Mouse (Mus musculus): ENCODE data around the gene Lgi1.

DNA sequence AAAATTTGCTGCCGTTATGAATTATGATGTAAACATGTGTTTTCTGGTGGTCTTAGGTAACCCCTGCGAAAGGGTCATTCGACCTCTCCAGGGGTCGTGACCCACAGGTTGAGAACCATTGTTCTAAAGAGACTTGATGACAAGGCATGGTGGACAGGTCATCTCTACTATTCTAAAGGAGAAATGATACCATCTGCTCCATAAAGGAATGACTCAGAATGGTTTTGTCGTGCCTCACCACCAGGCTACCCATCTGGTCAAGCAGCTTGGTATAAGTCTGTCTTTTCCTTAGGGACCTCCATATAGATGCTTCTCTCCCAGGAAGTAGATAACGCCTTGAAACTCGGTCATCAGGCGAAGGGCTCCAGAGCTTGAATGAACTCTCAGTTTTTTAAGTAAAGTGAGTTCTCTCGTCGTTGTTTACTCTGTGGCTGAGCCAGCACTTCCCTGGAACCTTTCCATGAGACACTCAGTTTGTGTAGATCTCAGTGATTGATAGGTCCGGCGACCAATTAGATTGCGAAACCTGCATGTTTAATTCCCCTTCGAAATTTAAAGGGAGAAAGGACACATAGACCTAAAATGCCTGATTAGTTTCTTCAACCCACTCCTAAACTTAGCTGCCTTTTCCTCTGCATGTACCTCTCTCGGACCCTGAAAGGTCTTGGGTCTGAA, 10.5 kb downstream of the Lgi1 start:
- TF ChIP-seq CTCF (IDR thresholded peaks at IDR 0.05; ENCODE audit: low read depth, low read length) (no peak), TAL1 (conservative IDR thresholded peaks at IDR 0.05; ENCODE audit: low read depth, low read length) (no peak), POLR2AphosphoS5 (IDR thresholded peaks at IDR 0.05; ENCODE audit: insufficient replicate concordance, low read depth, low read length) (no peak), GATA1 (IDR thresholded peaks at IDR 0.05; ENCODE audit: borderline replicate concordance, low read length) (no peak), GATA2 (IDR thresholded peaks at IDR 0.05; ENCODE audit: borderline replicate concordance, low read depth, low read length) (no peak)

Measured in G1E (cell line).